Mouse (Mus musculus) C2C12 (cell line): ENCODE results near the gene Jsrp1. TPM values are rescaled to one million over a fixed set of nuclear protein-coding genes. Genes with fewer than 3 reads are reported as not detected.
"Not testable (repeated sequence)": the region's sequence is repeated elsewhere in the genome, so short reads cannot be mapped to it uniquely, and the experiment has no call there.

Source experiments
- H3K27me3 ChIP-seq: one replicate; pipeline ENCODE4 v1.6.1; 2011; ENCODE audit not compliant: control insufficient read depth, insufficient read depth, insufficient read length
- H3K36me3 ChIP-seq: one replicate; pipeline ENCODE4 v1.6.1; 2011; ENCODE audit not compliant: control insufficient read depth, insufficient read depth
- H3K4me3 ChIP-seq: one replicate; pipeline ENCODE4 v1.5.1; 2011; ENCODE audit warnings: mild to moderate bottlenecking, control low read depth; ENCODE audit not compliant: poor library complexity, insufficient read depth, severe bottlenecking
- H3K79me2 ChIP-seq: one replicate; pipeline ENCODE4 v1.6.1; 2011; ENCODE audit not compliant: control insufficient read depth, insufficient read depth
- H3K79me3 ChIP-seq: one replicate; pipeline ENCODE4 v1.6.1; 2011; ENCODE audit warnings: low read depth, control low read depth
- H3ac ChIP-seq: one replicate; pipeline ENCODE3; 2011; ENCODE audit warnings: low read depth; ENCODE audit not compliant: control insufficient read depth, insufficient read length
- CEBPB ChIP-seq: IDR thresholded peaks from one replicate; pipeline ENCODE4 v1.6.1; 2011; ENCODE audit warnings: low read depth, mild to moderate bottlenecking, control low read depth, moderate library complexity
- CTCF ChIP-seq: IDR thresholded peaks from one replicate; pipeline ENCODE4 v1.5.1; 2011; ENCODE audit not compliant: control insufficient read depth, insufficient read depth, insufficient read length
- FOSL1 ChIP-seq: IDR thresholded peaks from one replicate; pipeline ENCODE4 v1.8.0; 2011; ENCODE audit warnings: mild to moderate bottlenecking, low read length; ENCODE audit not compliant: poor library complexity, insufficient read depth, severe bottlenecking
- MAX ChIP-seq: IDR thresholded peaks from one replicate; pipeline ENCODE4 v1.6.1; 2011; ENCODE audit warnings: mild to moderate bottlenecking, control low read depth
- MYOD1 ChIP-seq: IDR thresholded peaks from one replicate; pipeline ENCODE4 v1.6.1; 2011; ENCODE audit warnings: low read depth; ENCODE audit not compliant: control insufficient read depth, insufficient read length
- MYOG ChIP-seq: IDR thresholded peaks from one replicate; pipeline ENCODE4 v1.6.1; 2011; ENCODE audit not compliant: control insufficient read depth, insufficient read length; ENCODE audit errors: extremely low read depth
- USF1 ChIP-seq: IDR thresholded peaks from one replicate; pipeline ENCODE4 v1.6.1; 2011; ENCODE audit warnings: low read depth, mild to moderate bottlenecking, control low read depth, moderate library complexity
- polyA plus RNA-seq: library from polyadenylated mRNA; unstranded; fragments of >200 nt; fragmentation: generic; extraction: Trizol; gene quantifications from one replicate; pipeline ENCODE4 v1.2.1, GENCODE M21; 2012; ENCODE audit warnings: missing spikeins

Jsrp1 gene
- polyA plus RNA-seq, 1 experiment = 29.2 TPM

- no peak for TF ChIP-seq USF1
- TF ChIP-seq MYOG = no peak
- H3K79me2 ChIP-seq = peaks cover 40% of the 10 kb centered on the region
- peaks cover 24% of the 10 kb centered on the region for H3K79me3 ChIP-seq
- no peaks in the 10 kb centered on the region for H3K27me3 ChIP-seq
- no peak overlapping the region for H3ac ChIP-seq
- H3K4me3 ChIP-seq = no peak overlapping the region
- H3K36me3 ChIP-seq = peaks cover 26% of the 10 kb centered on the region
Measured at GRCm38 (mm10) chr10:80831136-80831535, 17.8 kb upstream of the Jsrp1 start.

GRCm38 (mm10) chr10:80829359-80830278 is 16.3 kb upstream of the Jsrp1 start:
- no peak overlapping the region for H3ac ChIP-seq
- H3K79me3 ChIP-seq = peaks cover 24% of the 10 kb centered on the region
- H3K27me3 ChIP-seq = no peaks in the 10 kb centered on the region
- H3K79me2 ChIP-seq = peaks cover 40% of the 10 kb centered on the region
- no peak overlapping the region for H3K4me3 ChIP-seq
- TF ChIP-seq CEBPB (no peak), USF1 (no peak), MYOD1 (no peak), FOSL1 (no peak)
- H3K36me3 ChIP-seq = peaks cover 26% of the 10 kb centered on the region

- Histone ChIP-seq H3K79me2 (peaks cover 40% of the 10 kb centered on the region), H3K79me3 (peaks cover 24% of the 10 kb centered on the region), H3K36me3 (peaks cover 26% of the 10 kb centered on the region)
- not testable (repeated sequence) for H3ac ChIP-seq, H3K4me3 ChIP-seq, H3K27me3 ChIP-seq
Measured at GRCm38 (mm10) chr10:80828587-80828986, 15.3 kb upstream of the Jsrp1 start.

- no peaks in the 10 kb centered on the region for H3K27me3 ChIP-seq
- TF ChIP-seq MYOG (no peak), MYOD1 (no peak), MAX (no peak), FOSL1 (no peak), CEBPB (no peak), USF1 (no peak), CTCF (no peak)
Measured at GRCm38 (mm10) chr10:80827870-80828420, 14.6 kb upstream of the Jsrp1 start.

GRCm38 (mm10) chr10:80827063-80827869 is 14.0 kb upstream of the Jsrp1 start:
- peaks cover 26% of the 10 kb centered on the region for H3K36me3 ChIP-seq
- H3K79me2 ChIP-seq = peaks cover 40% of the 10 kb centered on the region
- H3K27me3 ChIP-seq = no peaks in the 10 kb centered on the region
- peak overlapping the region; percentile 92 for H3K4me3 ChIP-seq
- H3ac ChIP-seq = peak overlapping the region; percentile 99
- TF ChIP-seq MYOD1 = no peak
- TF ChIP-seq FOSL1 = no peak
- no peak for TF ChIP-seq CTCF
- TF ChIP-seq MAX = no peak
- no peak for TF ChIP-seq CEBPB
- TF ChIP-seq USF1 = no peak
- no peak for TF ChIP-seq MYOG
- H3K79me3 ChIP-seq = peaks cover 24% of the 10 kb centered on the region

More at GRCm38 (mm10) chr10:80827870-80828420, 14.6 kb upstream of the Jsrp1 start:
- Histone ChIP-seq H3K4me3 (peak overlapping the region; percentile 92), H3K79me3 (peaks cover 24% of the 10 kb centered on the region), H3K36me3 (peaks cover 26% of the 10 kb centered on the region), H3K79me2 (peaks cover 40% of the 10 kb centered on the region), H3ac (peak overlapping the region; percentile 99)
